Mouse (Mus musculus): ENCODE results near the gene Vsx2. TPM values are rescaled to one million over a fixed set of nuclear protein-coding genes. Genes with fewer than 3 reads are reported as not detected.

The Vsx2 gene
- total RNA-seq, 4 experiments from 2014 or later: 0.08 TPM; not detected in 3

Other genes with a start within 250 kb of the Vsx2 start
- gene Coq6, start 208.1 kb upstream of the Vsx2 start, total RNA-seq (2022): 10 to 100 TPM; 35.6 to 54.7 (median 43.9) TPM
- gene Fam161b, start 207.9 kb upstream of the Vsx2 start, total RNA-seq (2022): 1 to 10 TPM; 2.3 to 3.9 (median 3.3) TPM
- gene Entpd5, start 160.7 kb upstream of the Vsx2 start, total RNA-seq (2022): 100 to 1,000 TPM; 101 to 157 (median 123) TPM
- gene Bbof1, start 160.7 kb upstream of the Vsx2 start, total RNA-seq (2022): 1 to 10 TPM; 1.2 to 3.5 (median 2.0) TPM
- gene Rnf113a2, start 152.6 kb upstream of the Vsx2 start, total RNA-seq (2022): 10 to 100 TPM; 15.0 to 19.2 (median 17.6) TPM
- gene Aldh6a1, start 118.8 kb upstream of the Vsx2 start, total RNA-seq (2022): 100 to 1,000 TPM; 125 to 228 (median 171) TPM
- gene Lin52, start 118.3 kb upstream of the Vsx2 start, total RNA-seq (2022): 10 to 100 TPM; 17.8 to 21.3 (median 19.6) TPM
- 10 to 100 TPM; 10.9 to 16.3 (median 13.8) TPM for gene Abcd4, start 47.7 kb downstream of the Vsx2 start, total RNA-seq (2022)
- gene Vrtn, start 71.3 kb downstream of the Vsx2 start, total RNA-seq (2022): not detected
- gene Syndig1l, start 129.1 kb downstream of the Vsx2 start, total RNA-seq (2022): not detected
- 100 to 1,000 TPM in 1 of 4 experiments, 10 to 100 TPM in 3; 79.8 to 105 (median 86.2) TPM for gene Npc2, start 203.4 kb downstream of the Vsx2 start, total RNA-seq (2022)
- 10 to 100 TPM; 53.6 to 69.2 (median 65.4) TPM for gene Isca2, start 203.5 kb downstream of the Vsx2 start, total RNA-seq (2022)

All from adrenal gland, adult 8-10 months (tissue).